ENCODE assay signal across 32 mouse cellular contexts in genomic region chr1:61711523-61711922, GRCm38 (mm10).
"Had no signal": no experiment of that assay in that cellular context is flagged by ENCODE, and none has a peak within 500 bp of the region (broad histone marks: within the 10 kb centered on the region; RNA-seq: fewer than 3 reads in every experiment).

No protein-coding gene starts in this region.

- H3K9me3 ChIP-seq: heart, embryonic 10.5 days; heart, embryonic 12.5 days; heart, embryonic 13.5 days; heart, embryonic 15.5 days; hindbrain, embryonic 10.5 days; hindbrain, embryonic 12.5 days; hindbrain, embryonic 15.5 days; kidney, embryonic 15.5 days had no signal

- H3K4me2 ChIP-seq: heart, embryonic 11.5 days; heart, embryonic 12.5 days; heart, embryonic 13.5 days; heart, embryonic 15.5 days; hindbrain, embryonic 12.5 days; hindbrain, embryonic 13.5 days; hindbrain, embryonic 14.5 days; hindbrain, embryonic 15.5 days; kidney, embryonic 15.5 days had no signal

- H3K9ac ChIP-seq: heart, embryonic 12.5 days; heart, embryonic 13.5 days; heart, embryonic 15.5 days; hindbrain, embryonic 12.5 days; hindbrain, embryonic 13.5 days; hindbrain, embryonic 14.5 days; hindbrain, embryonic 15.5 days; kidney, embryonic 15.5 days had no signal

- H3K27ac ChIP-seq: heart, embryonic 10.5 days; heart, embryonic 13.5 days; heart, embryonic 15.5 days; hindbrain, embryonic 10.5 days; hindbrain, embryonic 12.5 days; hindbrain, embryonic 13.5 days; hindbrain, embryonic 14.5 days; hindbrain, embryonic 15.5 days; hindbrain, postnatal 0 days; kidney, embryonic 15.5 days; kidney, postnatal 0 days; layer of hippocampus, adult 2 months; left cerebral cortex, adult 2 months had no signal

- H3K27me3 ChIP-seq: heart, embryonic 12.5 days; heart, embryonic 13.5 days; heart, embryonic 15.5 days; hindbrain, embryonic 12.5 days; hindbrain, embryonic 13.5 days; hindbrain, embryonic 15.5 days; kidney, embryonic 15.5 days had no signal

- H3K36me3 ChIP-seq: heart, embryonic 10.5 days; heart, embryonic 12.5 days; heart, embryonic 13.5 days; heart, embryonic 15.5 days; hindbrain, embryonic 10.5 days; hindbrain, embryonic 12.5 days; hindbrain, embryonic 13.5 days; hindbrain, embryonic 15.5 days; kidney, embryonic 15.5 days had no signal

- H3K4me1 ChIP-seq: heart, embryonic 10.5 days; hindbrain, embryonic 13.5 days; hindbrain, embryonic 15.5 days; kidney, embryonic 15.5 days had no signal

- ATAC-seq: hindbrain, embryonic 16.5 days; hindbrain, postnatal 0 days; inflammation-experienced regulatory T-cells, adult 6 months had no signal

- DNase-seq: heart, postnatal 14 days; heart, postnatal 36 days; heart, postnatal 4 days; kidney, adult 11 months; kidney, adult 18-20 months; kidney, adult 2 months; kidney, adult 8-10 months; kidney, adult 9 months; kidney, postnatal 10 days; kidney, postnatal 14 days; kidney, postnatal 25 days; kidney, postnatal 36 days; kidney, postnatal 4 days; layer of hippocampus, adult 9-11 months; layer of hippocampus, postnatal 36 days had no signal

- H3K4me3 ChIP-seq: heart, embryonic 10.5 days; heart, embryonic 12.5 days; heart, embryonic 13.5 days; heart, embryonic 15.5 days; hindbrain, embryonic 10.5 days; hindbrain, embryonic 12.5 days; hindbrain, embryonic 13.5 days; hindbrain, embryonic 15.5 days; kidney, embryonic 15.5 days; layer of hippocampus, adult 2 months; left cerebral cortex, adult 2 months had no signal
